Mouse (Mus musculus) liver, adult (tissue): ENCODE results near the gene Alk.

ENCODE experiments used
- GATA4 ChIP-seq: IDR thresholded peaks from 2 replicates; pipeline ENCODE4 v1.6.1; 2014; ENCODE audit warnings: mild to moderate bottlenecking, low read length; ENCODE audit not compliant: insufficient replicate concordance

The Alk gene

DNA sequence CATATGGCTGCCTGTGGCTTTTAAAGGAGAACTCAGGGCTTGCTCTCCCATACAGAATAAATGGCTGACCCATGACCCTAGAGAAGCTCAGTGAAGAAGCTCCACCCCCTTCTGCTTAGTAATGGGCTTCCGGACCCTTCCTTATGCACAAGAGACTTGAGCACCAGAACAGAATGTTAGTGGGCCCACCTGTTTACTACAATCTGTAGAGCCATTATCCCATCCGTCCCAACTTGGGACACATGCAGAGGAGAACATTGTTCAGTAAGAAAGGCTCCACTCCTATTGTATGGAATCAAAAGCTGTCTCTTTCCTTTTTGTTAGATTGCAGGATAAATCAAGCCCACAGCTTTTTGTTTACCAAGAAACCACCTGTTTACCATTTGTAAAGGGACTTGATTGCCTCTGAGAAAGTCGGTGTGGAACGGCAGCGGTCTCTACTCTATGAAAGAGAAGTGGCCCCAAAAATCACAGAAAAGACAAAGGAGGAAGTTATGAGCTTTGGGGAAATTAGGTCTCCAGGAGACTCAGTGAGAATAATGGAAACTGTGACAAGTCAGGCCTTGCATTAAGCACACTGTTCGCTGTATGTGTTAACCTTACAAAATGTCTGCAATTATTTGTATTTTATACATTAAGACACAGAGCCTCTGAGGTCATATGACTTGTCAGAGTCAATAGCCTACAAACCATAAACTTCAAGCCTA, 47.2 kb downstream of the Alk start:
- no peak for TF ChIP-seq GATA4

DNA sequence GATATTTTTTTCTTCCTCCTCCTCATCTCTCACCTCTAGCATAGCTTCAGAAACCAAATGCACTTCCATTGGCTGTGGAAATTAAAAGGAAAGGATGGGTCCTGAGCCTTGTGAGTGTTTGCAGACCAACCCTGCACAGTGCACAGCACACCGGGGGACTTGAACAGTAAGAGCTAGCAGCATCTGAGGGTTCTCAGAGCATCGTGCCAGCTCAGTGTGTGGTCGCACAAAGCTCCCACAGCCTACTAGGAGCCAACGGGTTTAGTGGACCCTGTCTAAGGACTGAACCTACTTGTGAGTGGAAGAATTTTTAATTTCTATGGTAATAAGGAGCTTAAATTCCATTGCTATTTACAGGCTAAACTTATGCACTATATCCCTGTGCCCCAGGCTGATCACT, 58.2 kb downstream of the Alk start:
- no peak for TF ChIP-seq GATA4

DNA sequence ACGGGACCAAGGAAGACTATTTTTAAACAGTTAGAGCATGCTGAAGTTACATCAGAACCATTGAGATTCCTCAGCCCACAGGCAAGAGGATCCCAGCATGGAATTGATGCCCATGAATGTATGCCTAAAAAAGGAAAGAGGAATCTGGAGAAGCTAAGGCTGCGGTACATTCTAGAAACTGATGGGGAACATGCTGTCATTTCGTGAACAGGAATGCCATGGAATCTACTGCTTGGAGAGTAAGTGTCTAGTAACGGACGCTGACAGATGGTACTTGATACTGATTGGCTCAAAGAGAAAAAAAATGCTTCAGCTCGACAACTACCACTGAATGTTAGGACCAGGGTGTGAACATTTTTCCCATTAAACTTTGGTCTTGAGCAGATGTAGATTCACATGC, 69.1 kb downstream of the Alk start:
- TF ChIP-seq GATA4, result no peak

DNA sequence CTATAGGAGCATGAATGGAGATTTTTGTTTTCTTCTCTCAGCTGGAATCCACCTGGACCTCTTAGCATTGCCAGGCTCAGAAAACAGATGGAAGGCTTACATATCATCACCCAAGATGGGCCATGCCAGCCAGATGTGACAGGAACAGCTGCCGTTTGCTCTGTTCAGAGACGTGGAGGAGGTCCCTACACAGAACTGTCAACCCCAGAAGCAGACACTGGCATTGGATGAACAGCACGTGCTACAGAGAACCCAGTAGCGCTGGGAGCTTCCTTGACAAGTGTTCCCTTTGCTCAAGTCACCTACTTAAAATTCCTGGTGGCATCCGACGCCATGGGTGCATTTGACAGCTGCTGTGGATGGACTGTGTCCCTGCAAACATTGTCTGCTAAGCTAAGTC, 72.2 kb downstream of the Alk start:
- TF ChIP-seq GATA4, result no peak

DNA sequence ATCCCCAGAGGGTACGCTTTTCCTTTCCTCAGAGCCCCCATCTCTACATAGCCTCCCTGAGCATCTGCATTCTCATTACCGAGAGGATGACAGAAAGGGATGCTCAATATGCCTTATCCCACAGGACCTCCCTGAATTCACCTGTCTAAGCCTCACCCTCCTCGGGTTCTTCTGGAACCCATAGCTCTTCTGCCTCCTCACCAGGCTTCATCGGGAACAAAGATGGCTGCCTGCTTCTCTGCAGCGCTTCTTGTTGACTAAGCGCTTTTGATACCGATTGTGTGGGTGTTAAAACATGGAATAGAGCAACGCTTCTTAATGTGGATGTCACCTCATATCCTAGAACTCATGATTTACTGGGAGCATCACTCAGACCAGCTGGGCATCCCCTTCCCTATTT, 75.9 kb downstream of the Alk start:
- no peak for TF ChIP-seq GATA4

DNA sequence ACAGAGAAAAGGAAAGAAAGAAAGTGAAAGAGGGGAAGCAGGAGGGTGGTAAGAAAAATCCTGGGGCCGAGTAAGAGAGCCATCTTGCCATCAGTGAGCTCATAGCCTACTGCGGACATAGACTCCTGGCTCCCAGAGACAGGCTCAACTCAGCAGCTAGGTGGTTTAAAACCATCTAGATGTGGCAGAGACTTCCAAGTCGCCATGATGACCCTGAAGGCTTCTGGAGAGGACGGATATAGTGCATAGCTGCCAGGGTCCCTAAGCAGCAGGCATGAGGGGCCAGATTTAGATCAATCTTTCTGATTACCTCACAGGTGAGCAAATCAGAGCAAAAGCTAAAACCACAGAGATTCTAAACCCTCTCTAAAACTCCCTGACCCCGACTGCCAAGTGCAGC, 76.9 kb downstream of the Alk start:
- no peak for TF ChIP-seq GATA4

DNA sequence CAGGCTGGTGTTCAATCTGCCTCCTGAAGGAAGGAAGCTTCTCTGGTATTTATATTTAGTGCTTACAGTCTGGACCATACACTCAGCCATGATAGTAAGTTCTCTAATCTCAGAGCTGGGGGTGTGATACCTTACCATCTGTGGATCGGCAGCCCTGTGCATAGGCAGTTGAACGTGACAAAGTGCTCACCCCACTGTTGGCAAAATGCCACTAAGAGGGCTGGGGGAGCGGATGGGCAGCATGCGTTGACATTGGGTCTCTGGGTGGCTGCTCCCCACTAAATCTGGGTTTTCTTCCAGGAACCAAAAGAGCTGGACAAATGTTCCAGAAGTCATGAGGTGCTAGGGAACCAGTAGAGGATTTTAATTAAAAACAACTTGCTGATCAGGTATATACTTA, 78.1 kb downstream of the Alk start:
- no peak for TF ChIP-seq GATA4

DNA sequence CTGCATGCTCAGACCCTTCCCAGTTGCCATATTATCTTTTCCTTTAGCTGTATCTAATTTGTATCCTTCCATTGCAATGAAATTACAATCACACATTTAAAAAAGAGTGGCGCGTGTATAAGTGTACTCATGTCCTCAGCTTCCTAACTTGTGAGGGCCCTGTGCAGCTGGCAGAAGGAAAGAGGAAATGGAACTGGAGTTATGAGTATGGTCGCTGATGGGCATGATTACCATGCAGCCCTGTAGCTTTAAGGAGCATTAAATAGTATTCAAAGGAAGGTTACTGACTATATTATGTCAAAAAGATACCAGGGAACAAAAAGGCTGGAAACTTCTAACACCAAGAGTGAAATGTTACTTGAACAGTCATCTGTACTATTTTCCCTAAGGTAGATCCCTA, 79.6 kb downstream of the Alk start:
- no peak for TF ChIP-seq GATA4

DNA sequence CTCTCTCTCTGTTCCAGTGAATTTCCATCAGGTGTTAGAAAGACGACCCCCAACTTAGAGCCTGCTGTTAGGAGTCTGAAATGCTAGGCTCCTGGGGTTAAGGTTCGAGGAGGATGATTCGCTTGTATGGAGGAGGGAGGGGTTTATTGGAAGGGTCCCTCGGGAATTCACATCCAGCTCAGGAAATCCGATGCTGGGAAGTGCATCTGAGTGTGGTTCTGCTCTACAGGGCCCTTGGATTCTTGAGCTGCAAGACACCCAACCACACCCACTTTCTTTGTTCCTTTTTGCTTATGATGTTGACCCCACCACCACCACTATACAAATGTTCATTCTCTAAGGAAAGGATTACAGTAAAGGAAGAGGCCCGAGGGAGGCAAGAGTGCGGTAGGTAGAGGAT, 81.4 kb downstream of the Alk start:
- no peak for TF ChIP-seq GATA4

DNA sequence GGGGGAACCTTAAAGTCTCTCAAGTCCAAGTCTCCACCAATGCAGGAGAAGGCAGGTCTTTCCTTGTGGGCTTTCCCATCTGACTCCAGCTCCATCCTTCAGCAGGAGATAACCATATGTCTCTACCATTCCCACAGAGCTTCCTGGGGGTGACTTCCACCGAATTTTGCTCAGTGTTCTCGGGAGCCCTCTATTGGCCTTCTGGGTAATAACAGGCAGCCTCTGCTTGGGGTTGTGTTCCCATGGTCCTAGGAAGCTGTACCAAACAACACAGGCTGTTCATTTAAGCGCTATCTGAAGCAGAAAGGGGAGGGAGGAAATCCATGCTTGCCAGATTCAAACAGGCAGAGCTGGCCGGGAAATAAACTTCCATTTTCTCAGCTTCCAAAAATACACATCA, 82.0 kb downstream of the Alk start:
- no peak for TF ChIP-seq GATA4

DNA sequence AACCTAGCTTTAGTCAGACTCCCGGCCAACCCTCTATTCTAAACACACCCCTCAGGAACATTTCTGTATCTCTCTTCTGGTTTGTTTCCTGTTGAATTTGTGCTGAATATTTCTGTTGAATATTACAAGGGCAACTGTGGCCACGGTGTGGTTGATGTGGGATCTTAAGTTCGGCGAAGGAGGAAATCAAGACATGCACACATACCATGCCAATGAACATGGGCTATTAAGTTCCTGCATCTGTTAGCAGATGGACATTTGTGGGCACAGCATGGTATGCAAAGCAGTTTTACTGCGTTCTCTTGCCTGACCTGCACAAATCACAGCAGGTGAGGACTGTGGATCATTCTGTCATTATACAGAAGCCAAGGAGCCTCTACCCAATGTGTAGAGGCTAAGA, 83.1 kb downstream of the Alk start:
- no peak for TF ChIP-seq GATA4

DNA sequence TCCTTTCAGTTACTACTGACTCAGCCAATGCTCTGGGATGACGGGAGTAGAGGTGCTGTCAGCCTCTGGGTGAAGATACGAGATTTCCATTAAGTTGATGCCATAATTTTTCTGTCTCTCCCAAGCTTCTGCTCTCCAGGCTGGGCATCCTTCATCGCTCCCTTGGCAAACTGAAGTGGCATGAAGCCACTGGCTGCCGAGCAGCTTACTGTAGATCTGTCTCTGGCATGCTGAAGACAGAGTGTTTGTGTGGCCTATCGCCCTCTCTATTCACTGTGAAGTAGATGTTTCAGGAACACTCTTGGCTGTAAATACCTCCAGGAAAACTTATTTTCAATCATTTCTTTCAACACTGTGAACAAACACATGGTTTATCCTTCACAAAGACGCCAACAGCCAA, 93.7 kb downstream of the Alk start:
- TF ChIP-seq GATA4, result no peak

DNA sequence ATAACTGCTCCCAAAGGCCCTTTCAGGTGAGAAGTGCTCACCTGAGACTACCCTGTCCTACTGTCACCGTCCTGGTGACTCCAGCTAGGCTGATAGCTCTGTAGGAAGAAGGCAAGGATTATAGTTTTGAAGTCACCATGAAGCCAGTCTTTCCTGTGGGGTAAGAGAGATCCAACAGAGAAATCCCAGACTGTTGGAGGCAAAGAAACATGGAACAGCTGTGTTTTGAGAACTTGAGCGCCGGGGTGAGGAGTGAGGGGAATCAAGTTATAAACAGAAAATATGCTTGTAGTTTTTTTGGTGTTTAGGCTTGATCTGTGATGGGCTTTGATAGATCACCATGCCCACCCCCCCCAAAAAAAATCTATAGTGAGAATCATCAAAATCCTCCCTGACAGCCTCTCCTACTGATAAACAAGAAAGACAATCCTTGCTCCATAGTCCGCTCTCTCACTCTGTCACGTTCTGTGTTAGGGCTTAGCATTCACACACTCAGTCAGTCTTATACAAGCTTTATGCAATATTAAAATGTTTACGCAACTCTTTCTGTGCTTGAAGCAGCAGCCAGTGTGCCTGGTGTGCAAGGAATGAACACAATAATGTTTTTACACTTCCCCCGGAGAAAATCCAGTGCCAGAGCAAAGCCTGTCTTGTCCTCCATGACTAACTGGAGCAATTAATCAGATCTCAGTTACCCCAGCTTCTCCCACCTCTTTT, 95.6 kb downstream of the Alk start:
- no peak for TF ChIP-seq GATA4

DNA sequence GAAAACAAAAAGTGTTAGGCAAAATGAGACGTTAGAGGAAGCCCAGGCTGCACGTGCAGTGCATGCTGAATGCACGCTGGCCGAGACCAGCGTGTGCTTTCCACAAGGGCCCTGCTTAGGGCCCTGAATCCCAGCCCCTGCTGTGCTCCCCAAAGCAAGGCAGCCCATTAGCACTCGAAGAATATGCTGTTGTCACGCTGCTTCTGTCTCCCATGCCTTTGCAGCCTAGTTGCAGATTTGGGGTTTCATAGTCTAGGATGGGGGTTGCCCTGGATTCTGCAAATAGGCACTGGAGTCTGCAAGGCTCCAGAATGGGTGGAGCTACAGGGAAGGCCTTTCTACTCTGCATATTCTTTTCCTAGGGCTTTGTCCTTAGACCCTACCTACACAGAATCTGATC, 99.2 kb downstream of the Alk start:
- no peak for TF ChIP-seq GATA4

DNA sequence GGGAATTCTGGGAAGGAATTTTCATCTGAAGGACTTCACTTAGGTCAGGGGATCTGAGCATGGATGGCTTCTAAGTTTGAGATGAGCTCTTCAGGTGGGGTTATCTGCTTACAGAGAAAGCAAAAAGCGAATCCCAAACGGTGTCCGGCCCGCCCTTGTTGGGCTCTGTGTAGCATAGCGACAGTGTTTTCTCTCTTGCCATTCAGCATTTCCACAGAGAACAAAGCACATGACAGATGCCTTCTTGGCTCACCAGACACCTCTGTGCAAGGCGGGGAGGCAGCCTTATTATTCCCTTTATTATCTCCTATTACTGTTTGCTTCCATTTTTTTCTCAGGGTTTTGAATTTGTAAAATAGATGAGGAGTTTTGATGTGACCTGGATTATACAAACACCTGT, 99.8 kb downstream of the Alk start:
- TF ChIP-seq GATA4, result no peak

DNA sequence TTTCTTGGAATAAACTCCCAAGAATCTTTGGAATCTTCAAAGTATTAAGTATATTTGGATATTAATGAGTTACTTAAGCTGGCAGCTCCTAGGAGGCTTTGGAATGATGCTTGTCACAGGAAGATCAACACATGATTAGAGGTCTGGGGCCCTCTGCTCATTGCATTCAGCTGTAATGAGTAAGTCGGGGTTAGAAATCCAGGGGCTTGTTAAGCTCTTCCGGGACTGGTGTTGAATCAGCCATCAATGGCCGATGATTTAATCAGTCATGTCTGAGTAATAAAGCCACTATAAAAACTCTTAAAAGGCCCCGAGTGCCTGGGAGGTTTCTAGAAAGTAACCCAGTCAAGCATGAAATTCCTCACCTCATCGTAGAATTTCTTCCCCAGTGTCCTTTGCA, 109.0 kb downstream of the Alk start:
- TF ChIP-seq GATA4, result no peak

DNA sequence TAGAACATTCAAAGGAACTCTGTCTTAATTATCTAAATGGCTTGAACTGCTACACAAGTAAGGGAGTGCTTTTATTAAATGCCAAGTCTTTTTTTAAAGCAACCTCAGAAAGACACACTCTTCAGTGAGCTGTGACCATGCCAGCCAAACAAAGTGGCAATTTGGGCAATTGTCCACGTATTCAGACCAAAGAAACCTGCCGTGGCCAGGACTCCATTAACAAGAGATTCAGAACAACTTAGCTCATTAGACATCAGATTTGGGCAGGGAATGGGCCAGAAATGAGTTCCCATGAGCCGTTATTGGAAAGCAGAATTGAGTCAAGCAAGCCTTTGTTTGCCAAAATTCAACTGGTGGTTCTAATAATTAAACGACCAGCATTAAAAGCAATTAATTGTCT, 118.8 kb downstream of the Alk start:
- TF ChIP-seq GATA4, result no peak

DNA sequence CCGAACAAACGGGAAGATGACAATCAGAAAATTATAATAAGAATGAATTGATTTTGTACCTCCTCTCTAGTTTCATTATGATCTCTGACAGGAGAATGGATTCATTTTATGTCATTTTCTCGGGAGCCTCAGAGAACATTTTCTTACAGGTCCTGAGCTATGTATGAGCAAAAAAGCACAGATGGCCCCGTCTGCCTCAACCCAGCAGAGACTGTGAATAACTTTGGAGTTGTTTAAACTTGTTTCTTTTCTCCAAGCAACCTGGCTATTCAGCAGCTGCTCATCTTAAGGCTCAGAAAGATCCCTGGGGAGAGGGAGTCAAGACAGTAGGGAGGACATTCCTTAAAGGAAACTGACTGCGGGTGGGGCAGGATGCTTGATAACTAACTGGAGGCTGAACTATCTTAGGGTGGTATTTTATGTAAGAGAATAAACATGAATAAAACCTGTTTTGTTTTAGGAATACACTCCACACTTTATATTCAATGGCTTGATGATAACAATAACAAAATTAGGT, 126.5 kb downstream of the Alk start:
- TF ChIP-seq GATA4, result no peak

DNA sequence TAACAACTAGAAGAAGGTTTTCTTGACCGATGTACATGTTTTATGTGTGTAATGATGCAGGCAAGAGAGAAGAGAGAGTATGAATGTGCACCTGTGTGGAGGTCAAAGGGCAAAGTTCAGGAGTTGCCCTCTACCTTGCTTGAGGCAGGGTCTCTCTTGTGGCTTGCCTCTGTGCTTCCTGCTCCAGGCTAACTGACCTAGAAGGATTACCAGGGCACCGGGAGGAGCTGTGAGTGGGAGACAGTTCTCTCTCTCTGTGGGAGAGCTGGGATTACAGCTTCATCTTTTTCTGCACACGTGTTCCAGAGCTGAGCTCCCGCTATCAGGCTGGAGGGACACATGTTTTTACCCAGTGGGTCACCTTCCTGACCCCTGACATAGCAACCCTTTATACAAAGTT, 127.5 kb downstream of the Alk start:
- no peak for TF ChIP-seq GATA4
